Mouse (Mus musculus) cerebellum, postnatal 10 days (tissue): ENCODE data around the gene Ndufa3.

Experiments used
- DNase-seq, 2 experiments: peaks; one replicate each; pipeline ENCODE4 v3.0.0; 2021; ENCODE audit warnings: mixed read lengths in 2 of 2

Gene Ndufa3

GRCm38 (mm10) chr7:3611006-3611405, 6.2 kb upstream of the Ndufa3 start:
- DNase-seq = no peak

DNA sequence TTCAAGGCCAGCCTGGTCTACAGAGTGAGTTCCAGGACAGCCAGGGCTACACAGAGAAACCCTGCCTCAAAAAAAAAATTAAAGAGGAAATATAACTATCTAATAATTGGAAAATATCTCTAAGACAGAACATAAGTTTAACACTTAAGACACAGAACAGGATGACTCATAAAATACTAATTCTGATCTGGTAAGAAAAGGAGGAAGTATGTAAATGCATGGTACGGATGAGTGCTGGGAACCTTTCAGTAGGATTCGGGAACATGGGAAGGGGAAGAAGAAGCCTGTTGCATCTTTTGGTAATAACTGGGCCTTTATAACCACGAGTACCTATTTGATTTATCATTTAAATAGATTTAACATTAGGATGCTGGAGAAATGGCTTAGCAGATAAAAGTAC, 3.2 kb upstream of the Ndufa3 start:
- DNase-seq = no peak

- DNase-seq = no peak
Measured at GRCm38 (mm10) chr7:3616057-3616388, 1.1 kb upstream of the Ndufa3 start, which contains the start of gene Oscar. TSS of gene Oscar (minus strand) at chr7:3616157.

- DNase-seq = peak in 1 of 2 experiments; percentile 69
Measured at GRCm38 (mm10) chr7:3616389-3617241, 558 bp upstream of the Ndufa3 start.

- DNase-seq = no peak
Measured at GRCm38 (mm10) chr7:3629030-3629429, 11.9 kb downstream of the Ndufa3 start.

DNA sequence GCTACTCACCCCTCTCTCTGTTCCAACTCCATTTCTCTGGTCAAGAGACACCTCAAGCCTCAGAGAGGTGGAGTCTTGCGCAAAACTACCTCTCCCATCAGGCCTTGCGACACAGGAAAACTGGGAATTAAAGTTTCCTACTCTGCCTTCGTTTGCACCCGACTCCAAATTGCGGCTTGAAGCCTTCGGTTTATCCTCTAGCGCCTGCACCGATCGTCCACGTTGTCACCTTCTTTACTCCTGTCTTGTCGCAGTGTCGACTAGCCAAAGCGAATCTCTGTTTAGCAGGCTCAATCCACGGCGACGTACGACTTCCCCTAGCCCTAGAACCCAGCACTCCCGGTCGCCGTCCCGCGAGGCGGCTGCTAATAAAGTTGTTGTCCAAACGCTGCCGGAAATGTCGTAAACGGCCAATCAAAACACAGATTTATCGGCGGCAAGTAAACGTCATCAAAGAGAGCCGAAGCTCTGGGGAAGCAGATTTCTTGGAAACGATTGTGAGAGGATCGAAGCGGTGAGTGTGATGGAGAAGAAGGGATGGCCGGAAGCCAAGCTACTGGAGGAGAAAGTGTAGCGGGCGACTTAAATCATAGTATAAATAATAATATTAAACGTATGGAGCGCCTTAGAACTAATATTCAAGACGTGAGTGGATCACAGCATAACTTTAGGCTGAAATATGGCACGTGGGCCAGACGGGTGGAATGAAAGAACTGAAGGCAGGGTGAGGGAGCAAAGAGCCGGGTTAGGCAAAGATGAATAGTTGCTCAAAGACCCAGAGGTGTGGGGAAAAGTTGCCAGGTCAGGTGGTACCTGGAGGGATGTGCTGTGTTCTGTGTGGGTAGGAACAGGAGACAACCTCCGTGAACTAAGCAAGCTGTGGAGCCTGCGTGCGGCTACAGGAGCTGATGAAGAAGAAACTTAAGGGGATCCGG, 12.6 kb downstream of the Ndufa3 start, which contains the start of the genes Tfpt and Prpf31:
Gene Tfpt (minus strand): TSS at position 387 of the 935 bp plus-strand sequence.
Gene Prpf31 (plus strand): TSS at position 443 of the 935 bp plus-strand sequence.
- DNase-seq = peak; percentile 94 to 95

GRCm38 (mm10) chr7:3630478-3630815, 13.3 kb downstream of the Ndufa3 start:
- DNase-seq = no peak

DNA sequence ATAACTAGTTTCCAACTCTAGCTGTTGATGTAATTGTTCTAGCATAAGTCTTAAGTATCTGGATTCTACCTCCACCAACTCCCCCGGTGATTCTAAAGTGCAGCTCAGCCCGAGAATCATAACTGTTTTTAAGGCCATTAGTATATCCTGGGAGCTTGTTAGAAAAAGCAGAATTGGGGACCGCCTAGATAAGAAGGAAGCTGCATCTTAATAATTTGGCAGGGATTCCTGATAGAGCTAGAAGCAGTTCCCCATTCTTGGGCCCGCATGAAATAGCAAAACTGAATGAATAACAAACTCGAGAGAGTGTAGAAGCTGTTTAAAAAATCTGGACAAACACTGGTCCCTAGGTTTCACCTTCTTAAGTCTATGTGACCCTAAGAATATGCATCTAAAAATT, 26.2 kb downstream of the Ndufa3 start:
- no peak for DNase-seq

DNA sequence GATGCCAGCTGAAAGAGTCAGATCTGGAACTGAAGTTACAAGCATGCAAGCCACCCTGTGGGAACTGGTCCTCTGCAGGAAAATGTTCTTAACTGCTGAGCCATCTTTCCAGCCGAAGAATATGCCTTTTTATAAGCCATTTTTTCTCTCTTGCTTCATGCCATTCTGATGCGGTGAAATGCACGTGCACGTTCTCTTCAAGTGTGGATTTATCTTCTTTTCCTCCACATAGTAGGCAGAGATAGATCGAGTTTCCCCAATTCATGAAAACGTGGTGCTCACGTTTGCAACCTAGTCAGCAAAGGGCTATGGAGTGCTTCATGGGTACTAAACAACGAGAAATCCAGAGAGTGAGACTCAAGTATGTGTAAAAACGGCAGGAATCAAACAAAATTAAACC, 26.7 kb downstream of the Ndufa3 start:
- no peak for DNase-seq

DNA sequence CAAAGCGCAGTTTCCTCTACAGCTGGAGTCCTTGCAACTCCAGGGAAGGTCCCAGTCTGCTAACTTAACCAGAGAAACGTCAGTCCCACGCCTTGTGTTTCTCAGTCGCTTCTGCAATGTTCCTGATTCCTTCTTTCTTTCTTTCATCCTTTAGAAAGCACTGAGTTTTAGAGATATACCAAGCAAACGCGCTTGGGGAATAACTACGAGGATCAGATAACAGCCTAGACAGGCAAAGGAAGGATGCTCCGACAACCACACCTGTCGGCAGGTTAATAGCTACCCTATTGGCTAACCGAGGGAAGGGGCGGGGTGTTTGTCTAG, 27.1 kb downstream of the Ndufa3 start:
- DNase-seq = peak in 1 of 2 experiments; percentile 98

DNA sequence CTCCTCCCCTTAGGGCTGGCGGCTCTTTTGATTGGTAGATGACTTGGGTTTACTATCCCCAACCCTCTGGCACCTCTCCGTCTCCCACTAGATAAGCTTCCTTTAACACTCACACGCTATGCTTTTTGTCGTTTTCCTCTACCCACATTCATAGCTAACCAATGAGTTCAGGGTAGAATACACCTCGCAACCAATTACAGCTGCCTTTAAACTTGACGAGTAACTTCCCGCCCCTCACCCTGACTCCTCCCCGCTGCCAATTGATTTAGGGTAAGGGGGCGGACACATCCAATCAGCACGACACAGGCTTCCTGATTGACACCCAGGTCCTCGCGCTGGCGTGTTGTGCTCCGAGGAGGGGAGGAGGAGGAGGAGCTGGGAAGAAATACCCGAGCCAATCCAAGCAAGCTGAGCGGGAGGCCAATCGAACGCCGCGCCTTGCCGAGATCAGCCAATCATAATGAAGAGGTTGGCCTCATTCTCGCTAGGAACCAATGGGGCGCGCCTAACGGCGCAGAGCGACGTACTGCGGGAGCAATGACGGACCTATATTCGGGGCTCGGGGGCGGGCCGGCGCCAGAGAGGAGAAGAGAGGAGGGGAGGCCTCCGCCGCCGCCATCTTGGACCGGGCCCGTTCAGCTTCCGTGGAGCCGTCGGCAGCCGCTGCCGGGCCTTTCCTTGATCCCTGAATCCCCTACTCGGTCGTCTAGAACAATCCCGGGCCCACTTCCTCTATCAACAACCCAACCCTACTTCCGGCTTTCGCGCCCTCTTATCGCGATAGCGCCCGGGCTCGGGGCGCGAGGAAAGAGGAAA, 27.7 kb downstream of the Ndufa3 start, which contains the start of gene Cnot3:
Gene Cnot3 (plus strand): TSS at position 597 of the 816 bp plus-strand sequence.
- DNase-seq = peak; percentile 97 to 98

GRCm38 (mm10) chr7:3645488-3646025, 28.4 kb downstream of the Ndufa3 start:
- peak in 1 of 2 experiments; percentile 72 for DNase-seq

GRCm38 (mm10) chr7:3646188-3646587, 29.0 kb downstream of the Ndufa3 start:
- no peak for DNase-seq

GRCm38 (mm10) chr7:3646641-3647040, 29.5 kb downstream of the Ndufa3 start:
- DNase-seq = no peak

- DNase-seq = no peak
Measured at GRCm38 (mm10) chr7:3656966-3657365, 39.8 kb downstream of the Ndufa3 start.

- DNase-seq = no peak
Measured at GRCm38 (mm10) chr7:3658578-3658977, 41.4 kb downstream of the Ndufa3 start.

DNA sequence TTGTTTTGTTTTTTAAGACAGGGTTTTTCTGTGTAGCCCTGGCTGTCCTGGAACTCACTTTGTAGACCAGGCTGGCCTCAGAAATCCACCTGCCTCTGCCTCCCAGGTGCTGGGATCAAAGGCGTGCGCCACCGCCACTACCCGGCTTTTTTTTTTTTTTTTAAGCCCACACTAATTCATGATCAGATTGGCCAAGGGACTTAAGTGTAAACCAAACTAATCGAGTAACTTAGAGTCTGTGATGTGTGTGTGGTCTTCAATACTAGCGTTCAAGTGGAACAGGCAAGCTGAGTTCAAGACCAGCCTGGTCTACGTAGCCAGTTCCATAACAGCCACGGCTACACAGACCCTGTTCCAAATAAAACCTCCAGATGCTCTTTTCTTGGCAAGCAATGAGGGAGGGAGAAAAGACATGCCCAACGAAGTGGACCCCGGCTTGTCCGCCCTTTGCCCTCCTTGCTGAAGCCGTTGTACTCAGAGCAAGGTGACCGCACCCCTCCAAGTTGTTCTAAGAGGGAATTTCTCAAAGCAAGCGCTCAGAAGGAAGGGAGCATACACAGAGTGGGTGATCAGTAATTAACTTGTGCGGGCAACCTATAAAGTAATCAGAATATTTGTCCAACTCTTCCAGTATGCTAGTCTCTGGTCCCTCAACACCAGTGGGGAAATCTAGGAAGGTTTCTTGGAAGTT, 47.5 kb downstream of the Ndufa3 start:
- peak in 1 of 2 experiments; percentile 27 for DNase-seq

- peak; percentile 98 to 99 for DNase-seq
Measured at GRCm38 (mm10) chr7:3665215-3666114, 48.3 kb downstream of the Ndufa3 start, which contains the start of gene Leng1. TSS of gene Leng1 (minus strand) at chr7:3665840.

GRCm38 (mm10) chr7:3666921-3667391, 49.8 kb downstream of the Ndufa3 start:
- peak in 1 of 2 experiments; percentile 24 for DNase-seq
